Mouse (Mus musculus): ENCODE results near the gene Frmd6.

Frmd6 gene

GRCm38 (mm10) chr12:70824729-70825650 lies at the start of gene Frmd6:
Frmd6 (plus strand) TSS chr12:70825514.
- peak; percentile 94 to 96 for DNase-seq

DNA sequence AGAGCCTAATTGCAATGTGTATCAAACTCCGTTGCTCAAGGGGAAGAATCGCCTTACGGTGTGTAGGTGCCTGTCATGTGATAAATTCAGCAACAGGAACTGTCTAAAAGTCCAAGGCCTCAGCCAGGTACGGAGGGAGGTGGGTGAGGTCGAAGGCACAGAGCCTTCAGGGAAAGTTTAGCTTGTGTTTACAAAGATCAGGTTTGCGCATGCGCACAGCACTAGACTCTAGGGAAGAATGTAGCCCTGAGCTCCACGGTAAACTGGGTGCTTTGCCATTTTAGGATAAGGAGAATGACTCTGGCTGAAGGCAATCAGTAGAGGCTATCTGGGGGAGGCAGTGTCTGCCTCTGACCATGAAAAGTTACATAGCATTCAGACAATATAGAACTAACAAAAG lies 49.7 kb upstream of the Frmd6 start:
- no peak for DNase-seq

DNA sequence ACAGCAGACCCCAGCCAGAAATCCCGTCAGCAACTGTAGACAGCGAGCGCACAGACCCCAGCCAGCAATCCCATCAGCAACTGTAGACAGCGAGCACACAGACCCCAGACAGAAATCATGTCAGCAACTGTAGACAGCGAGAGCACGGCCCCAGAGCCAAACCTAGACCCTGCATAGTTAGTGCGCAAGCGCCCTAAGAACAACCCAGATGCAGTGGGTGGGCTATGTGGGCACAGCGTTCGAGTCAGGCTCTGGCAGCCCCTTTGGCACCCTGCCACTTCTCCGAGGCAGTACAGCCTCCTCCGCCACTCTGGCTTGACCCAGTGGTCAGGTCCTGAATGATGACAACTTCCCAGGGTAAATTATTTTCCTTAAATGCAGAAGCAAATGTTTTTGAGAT lies 48.6 kb upstream of the Frmd6 start:
- DNase-seq, result no peak

- no peak for DNase-seq
Measured at GRCm38 (mm10) chr12:70777466-70777865, 47.8 kb upstream of the Frmd6 start.

DNA sequence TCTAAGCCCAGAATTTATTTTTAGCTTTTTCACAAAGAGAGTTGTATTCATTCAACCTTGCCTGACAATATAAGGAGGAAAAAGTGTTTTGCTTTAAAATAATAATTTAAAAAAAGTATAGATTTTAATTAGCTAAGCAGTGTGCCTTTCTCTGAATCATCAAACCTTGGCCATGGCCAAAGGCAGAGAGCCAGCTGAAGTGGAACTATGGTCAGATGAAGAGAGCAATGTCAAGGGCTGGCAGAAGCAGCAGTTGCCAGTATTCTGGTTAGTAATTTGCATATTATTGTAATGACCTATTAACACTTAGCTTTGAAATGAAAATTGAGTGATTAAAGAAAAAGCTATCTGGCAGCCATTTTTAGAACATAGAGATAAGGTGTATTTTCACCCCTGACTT lies 47.4 kb upstream of the Frmd6 start:
- no peak for DNase-seq

DNA sequence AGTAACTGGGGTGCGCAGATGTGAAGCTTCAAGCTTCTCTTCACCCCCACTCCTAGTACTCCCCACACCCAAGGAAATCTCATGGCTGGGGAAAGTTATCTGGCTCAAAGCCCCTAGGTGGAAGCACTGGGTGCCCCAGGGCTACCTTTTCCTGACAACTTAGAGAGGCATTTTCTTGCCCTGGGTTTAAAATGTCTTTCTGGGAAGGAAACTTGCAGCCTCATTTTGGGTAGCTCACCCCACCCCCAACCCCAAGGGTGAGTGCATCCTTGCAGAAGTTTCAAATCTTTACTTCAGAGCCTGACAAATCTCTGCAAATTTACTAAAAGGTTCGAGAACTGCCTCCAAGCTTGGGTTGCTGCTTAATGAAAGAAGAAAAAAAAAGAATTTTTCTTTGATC lies 47.0 kb upstream of the Frmd6 start:
- no peak for DNase-seq

GRCm38 (mm10) chr12:70778724-70779123 lies 46.6 kb upstream of the Frmd6 start:
- no peak for DNase-seq

- DNase-seq, result no peak
Measured at GRCm38 (mm10) chr12:70783049-70783448, 42.3 kb upstream of the Frmd6 start.

DNA sequence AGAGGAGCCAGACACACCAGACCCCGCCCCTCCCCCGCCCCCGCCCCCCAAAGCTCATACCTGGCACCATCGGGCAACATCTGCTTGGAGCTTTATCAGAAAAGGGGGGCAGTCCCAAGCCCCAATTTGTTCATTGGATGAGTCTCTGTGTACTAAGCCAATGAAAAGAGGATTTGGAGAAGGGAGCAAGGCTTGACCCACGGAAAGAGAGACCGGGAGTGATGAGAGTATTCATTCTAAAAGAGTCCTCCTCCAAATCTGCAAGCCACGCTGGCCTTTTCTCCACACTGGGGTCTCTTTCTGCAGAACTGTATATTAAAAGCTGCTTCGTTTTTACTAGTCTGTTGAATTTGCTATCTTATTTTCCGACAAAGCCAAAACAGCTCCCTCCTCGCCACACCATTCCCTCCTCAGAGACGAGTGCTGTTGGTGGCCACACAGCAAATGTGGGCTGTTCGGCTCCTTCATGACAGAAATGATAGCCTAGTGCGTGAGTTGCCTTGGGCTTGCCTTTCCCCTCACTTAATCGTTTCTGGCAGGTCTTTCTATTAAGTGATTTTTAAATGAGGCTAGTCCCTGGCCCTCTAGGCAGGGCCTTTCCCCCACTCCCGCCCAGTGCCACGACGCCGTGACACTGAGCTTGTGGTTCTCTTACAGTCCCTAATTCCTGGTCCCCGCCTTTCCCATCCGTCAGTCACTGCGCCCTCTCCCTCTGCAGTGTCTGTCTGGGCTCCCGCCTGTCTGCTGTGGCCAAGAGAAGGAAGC lies 41.7 kb upstream of the Frmd6 start:
- no peak for DNase-seq

DNA sequence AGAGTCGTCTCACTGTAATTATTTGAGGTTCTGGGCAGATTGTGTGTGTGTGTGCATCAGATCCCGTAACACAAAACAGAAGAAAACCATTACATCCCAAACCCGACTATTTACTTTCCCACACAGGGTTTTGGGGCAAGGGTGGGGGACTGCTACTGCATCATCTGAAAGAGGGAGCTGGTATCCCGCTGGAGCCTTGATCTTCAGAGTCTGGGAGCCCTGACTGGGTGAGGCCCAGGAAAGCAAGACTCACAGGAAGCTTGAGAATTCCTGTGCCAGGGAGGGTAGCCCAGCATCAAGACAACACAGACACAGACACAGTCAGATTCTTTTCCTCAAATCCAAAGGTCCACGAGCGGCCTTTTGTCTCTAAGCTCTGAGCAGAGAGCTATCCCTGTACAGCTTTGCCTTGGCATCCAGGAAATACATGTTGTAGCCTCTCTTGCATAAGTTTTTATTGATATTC lies 41.0 kb upstream of the Frmd6 start:
- no peak for DNase-seq

GRCm38 (mm10) chr12:70789341-70789740 lies 36.0 kb upstream of the Frmd6 start:
- DNase-seq, result no peak

DNA sequence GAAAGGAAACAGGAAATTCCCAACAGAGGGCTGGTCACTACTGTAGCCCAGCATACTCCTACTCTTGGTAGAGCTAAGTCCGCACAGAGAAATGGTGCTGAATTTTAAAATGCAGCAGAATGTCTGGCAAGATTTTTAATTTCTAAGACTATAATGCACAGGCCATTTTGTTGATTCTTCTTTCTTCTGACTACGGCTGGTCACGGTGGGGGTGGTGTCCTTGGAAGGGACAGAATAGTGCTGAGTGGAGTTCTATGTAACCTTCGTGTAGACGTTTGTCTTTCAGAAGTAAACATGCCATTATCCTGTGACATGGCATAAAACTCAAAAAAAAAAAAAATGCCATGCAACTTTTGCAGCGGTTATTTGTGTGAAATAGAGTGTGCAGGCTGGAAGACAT lies 32.0 kb upstream of the Frmd6 start:
- no peak for DNase-seq

DNA sequence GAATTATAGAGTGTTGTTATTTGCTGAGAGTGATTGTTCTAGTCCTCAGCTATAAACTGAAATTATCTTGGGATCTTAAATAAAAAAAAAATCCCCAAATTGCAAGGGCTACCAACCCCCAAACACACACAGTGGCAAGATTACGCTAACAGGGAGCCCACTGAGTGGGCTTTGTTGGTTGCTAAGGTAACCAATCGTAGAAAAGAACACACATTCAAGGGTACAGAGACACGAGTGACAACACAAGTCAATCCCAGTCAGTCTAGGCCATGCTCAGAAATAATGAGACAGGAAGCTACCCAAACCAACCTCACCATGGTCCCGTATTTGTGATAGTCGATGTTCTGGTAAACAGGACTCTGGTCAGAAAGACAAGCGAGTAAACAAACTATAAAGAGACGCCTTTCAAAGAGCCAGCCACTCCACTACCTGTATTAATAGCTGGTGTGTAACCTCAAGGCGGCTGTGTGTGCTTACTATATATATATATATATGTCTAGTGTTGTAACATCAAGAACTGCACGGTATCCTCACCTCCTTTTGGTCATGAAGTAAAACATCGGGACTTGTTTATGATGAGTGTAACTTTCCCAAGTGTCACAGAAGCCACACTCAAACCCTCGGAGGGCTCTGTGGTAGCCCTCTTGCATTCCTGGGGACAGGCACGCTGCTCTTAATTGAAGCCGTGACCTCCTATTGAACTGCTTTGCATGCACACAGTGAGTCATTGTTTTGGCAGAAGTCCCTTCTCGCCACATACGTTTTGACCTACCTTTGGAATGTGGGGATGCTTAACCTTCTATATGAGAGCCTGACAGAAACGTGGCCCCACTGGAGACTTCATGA lies 30.5 kb upstream of the Frmd6 start:
- DNase-seq, result no peak

DNA sequence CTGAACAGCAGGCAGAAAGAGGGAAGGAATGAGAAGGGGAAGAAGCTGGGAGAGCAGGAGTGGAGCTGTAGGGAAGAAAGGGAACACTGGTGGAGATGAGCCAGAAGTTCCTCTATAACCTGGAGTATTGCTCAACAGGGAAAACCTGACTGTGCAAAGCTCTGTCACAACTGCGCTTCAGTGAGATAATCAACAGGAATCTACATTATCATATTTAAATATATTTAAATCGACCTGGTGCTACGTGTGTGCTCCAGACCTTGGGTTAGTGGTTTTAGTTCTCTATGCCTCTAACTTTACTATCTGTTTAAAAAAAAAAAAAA lies 30.0 kb upstream of the Frmd6 start:
- no peak for DNase-seq

DNA sequence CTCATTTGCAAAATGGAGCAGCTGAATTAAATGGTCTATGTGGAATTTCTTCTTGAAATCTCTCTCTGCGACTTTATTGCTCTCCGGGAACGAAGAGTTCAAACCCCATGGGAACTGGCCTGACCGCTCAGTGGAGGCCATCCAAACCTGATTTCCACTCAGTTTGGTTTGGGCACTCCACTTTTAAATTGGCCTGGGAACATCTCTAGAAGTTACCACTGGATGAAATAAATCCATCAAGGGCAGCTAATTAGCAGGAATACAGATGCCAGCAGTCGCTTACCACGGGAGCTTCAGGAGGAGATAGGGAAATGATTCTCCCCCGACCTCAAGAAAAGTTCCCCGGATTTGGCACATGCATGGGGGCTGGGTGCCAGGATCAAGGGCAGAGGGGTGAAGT lies 26.8 kb upstream of the Frmd6 start:
- DNase-seq, result peak; percentile 16 to 41

DNA sequence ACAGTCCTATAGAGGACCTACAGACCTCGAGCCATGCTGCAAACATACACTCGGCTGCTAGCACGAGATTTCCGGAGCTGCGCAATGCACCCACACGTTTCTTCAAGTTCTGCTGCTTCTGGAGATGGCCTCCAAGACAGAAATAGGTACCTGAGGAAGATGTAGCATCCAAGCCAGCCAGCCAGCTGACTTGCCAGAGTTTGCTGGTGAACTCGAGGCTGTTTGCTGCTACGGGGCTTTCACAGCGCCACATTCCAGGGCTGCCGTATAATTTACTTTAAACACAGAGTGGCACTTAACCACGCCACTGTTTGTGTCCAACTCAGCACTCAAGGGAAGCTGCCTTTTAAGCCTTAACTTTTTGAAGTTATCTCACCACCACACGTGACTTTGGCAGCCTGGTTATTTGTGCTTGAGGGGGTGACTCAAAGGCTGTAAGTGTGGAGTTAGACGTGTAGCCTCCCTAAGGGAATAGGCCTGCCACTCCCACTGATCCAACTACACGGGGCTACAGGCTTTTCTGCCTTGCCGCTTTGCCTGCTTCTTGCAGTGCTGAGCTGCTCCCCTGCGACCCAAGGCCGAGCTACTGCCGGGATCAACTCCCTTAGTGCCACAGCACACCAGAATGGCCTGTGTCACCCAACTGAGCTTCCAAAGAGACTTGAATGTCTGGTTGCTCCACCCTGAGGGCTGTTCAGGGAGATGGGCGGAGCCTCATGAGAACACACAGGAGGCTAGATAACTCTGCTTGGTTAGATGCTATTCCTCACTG lies 25.9 kb upstream of the Frmd6 start:
- peak in 1 of 2 experiments; percentile 43 for DNase-seq

DNA sequence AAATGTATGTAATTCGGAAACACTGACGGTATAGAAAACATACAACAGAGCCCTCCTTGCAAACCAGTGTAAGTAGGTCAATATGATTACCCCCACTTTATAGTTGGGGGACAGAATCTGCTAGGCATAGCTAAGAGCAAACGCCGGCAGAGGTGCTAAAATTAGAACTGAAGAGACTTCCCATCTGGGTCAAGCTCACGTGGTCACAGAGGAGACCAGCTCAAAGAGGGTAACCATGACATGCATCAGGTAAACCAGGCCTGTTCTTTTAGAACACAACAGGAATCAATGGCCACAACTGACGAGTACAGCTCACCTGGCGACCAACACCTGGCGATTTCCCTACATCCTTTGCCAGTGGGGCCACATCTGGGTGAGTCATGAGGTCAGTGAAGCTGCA lies 25.2 kb upstream of the Frmd6 start:
- no peak for DNase-seq

- DNase-seq, result no peak
Measured at GRCm38 (mm10) chr12:70801361-70801760, 24.0 kb upstream of the Frmd6 start.

DNA sequence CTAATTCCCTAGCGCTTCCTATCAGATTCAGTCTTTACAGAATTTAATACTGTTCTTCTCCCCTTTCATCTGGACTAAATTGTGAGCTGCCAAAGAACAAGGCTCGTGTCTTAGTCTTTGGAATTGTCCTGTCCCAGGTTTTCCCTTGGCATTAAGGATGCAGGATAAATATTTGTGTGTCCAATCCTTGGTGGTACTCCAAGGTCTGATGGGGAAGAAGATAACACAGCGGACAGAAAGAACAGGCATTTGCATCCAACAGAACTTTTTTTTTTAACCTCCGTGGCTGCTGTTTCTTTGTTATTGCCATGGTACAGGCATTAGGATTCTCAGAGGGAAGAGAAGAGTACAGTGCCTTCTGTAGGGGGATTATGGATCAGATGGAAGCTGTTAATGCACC lies 21.8 kb upstream of the Frmd6 start:
- no peak for DNase-seq

DNA sequence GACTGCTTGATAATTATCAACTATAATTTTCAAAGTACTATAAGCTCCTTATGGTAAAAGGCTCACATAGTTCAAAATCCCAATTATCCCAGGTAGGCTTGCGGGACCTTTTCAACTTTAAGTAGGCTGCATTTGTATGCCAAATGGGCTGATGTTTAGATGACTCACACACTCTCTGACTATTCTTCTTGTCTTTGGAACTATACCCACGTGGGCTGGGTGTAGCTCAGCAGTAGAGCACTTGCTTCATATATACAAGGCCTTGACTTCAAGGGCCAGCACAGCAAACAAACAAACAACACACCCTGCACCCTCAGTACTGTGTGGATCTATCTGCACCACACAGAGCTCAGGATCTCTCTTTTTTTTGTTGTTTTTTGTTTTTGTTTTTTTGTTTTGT lies 20.3 kb upstream of the Frmd6 start:
- DNase-seq, result no peak

DNA sequence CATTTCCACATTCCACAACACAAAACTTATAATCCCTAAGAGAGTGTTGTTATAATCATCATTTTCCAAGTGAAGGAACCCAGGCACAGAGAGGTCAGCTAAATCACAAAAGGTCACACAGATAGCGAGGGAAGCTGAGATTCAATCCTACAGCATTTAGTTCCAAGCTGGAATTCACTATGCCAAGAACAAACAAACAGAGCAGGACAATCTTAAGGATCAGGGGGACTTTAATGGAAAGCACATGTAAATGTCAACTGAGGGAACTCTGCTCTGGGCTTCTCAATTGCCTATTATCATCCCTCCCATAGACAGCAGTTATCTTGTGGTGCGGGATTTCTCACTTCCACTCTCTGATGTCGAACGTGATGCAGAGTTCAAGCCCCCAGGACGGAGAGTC lies 17.8 kb upstream of the Frmd6 start:
- DNase-seq, result no peak

- no peak for DNase-seq
Measured at GRCm38 (mm10) chr12:70807975-70808374, 17.3 kb upstream of the Frmd6 start.
